ENCODE assay signal across 12 mouse cellular contexts in the genomic region with DNA sequence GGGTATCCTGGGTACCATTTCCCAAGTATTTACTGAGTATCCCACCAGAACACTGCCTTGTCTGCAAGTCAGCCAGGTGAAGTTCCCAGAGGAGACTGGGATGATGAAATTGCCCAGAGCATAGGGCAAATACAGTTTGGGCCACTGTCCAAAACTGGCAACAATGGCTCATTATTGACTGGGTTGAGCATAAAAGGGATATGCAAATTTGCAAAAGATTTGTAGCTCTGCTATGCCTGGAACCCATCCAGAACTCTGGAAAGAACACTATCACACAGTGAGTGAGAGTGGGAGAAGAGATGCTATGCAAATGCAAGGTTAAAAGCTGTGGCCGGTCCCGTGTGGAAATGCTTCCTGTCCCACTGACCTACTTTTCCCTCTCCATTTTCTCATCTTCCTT.
DNase-seq lines count a peak whose midpoint lies in the region; ATAC-seq lines count a peak whose summit lies in the region.
"Had no signal": no experiment of that assay in that cellular context is flagged by ENCODE, and none has a peak within 500 bp of the region (broad histone marks: within the 10 kb centered on the region; RNA-seq: fewer than 3 reads in every experiment).

No protein-coding gene starts in this region.

- peak; percentile 76 for ATAC-seq in neural tube, embryonic 13.5 days (ENCODE audit: low read depth)
- ATAC-seq in neural tube, embryonic 14.5 days (ENCODE audit: low read depth): peak; percentile 44
- ATAC-seq: intestine, postnatal 0 days had no signal

- 32% methylated on average over 2 of the region's 2 CpGs for WGBS in neural tube, embryonic 13.5 days
- WGBS in neural tube, embryonic 14.5 days: 42% methylated on average over 2 of the region's 2 CpGs

- no peaks in the 10 kb centered on the region for H3K9me3 ChIP-seq in neural tube, embryonic 13.5 days
- no peaks in the 10 kb centered on the region for H3K9me3 ChIP-seq in neural tube, embryonic 14.5 days (ENCODE audit: control insufficient read depth, low read length)
- H3K9me3 ChIP-seq: embryonic facial prominence, embryonic 13.5 days; heart, embryonic 15.5 days had no signal

- peak; percentile 27 for DNase-seq in layer of hippocampus, adult 11-12 months (ENCODE audit: low spot score)
- DNase-seq in layer of hippocampus, adult 9-10 months (ENCODE audit: low spot score): no peak
- no peak for DNase-seq in neural tube, embryonic 10.5 days (ENCODE audit: extremely low spot score, low spot score)
- peak; percentile 62 for DNase-seq in fat pad, adult 2 months (ENCODE audit: extremely low read depth, low read depth, low spot score)
- no peak for DNase-seq in cerebellum, adult 11-12 months
- DNase-seq: thymus, adult 18-20 months had no signal

- no peak overlapping the region for H3K4me3 ChIP-seq in neural tube, embryonic 13.5 days
- no peak overlapping the region for H3K4me3 ChIP-seq in neural tube, embryonic 14.5 days (ENCODE audit: low read depth, low read length)
- H3K4me3 ChIP-seq: embryonic facial prominence, embryonic 13.5 days; heart, embryonic 15.5 days had no signal

- H3K4me1 ChIP-seq in neural tube, embryonic 13.5 days (replicated peaks): peaks cover 31% of the 10 kb centered on the region
- peaks cover 5% of the 10 kb centered on the region; the same call in 1 of the 2 replicates for H3K4me1 ChIP-seq in neural tube, embryonic 14.5 days (ENCODE audit: control insufficient read depth, insufficient read depth, low read length)

- no peaks in the 10 kb centered on the region for H3K27me3 ChIP-seq in neural tube, embryonic 13.5 days
- H3K27me3 ChIP-seq in neural tube, embryonic 14.5 days (ENCODE audit: control insufficient read depth, insufficient read depth, low read length): no peaks in the 10 kb centered on the region
- H3K27me3 ChIP-seq: embryonic facial prominence, embryonic 13.5 days; heart, embryonic 15.5 days had no signal

- H3K36me3 ChIP-seq in neural tube, embryonic 13.5 days: no peaks in the 10 kb centered on the region
- H3K36me3 ChIP-seq in neural tube, embryonic 14.5 days (ENCODE audit: control insufficient read depth, insufficient read depth, low read length): no peaks in the 10 kb centered on the region
- H3K36me3 ChIP-seq: embryonic facial prominence, embryonic 13.5 days; heart, embryonic 15.5 days had no signal

- H3K9ac ChIP-seq in neural tube, embryonic 13.5 days: no peak overlapping the region
- no peak overlapping the region for H3K9ac ChIP-seq in neural tube, embryonic 14.5 days (replicated peaks; ENCODE audit: low read depth, low read length)
- H3K9ac ChIP-seq: embryonic facial prominence, embryonic 13.5 days; heart, embryonic 15.5 days; liver, embryonic 14.5 days had no signal

- H3K27ac ChIP-seq in neural tube, embryonic 13.5 days (replicated peaks): peak overlapping the region; percentile 62
- H3K27ac ChIP-seq in neural tube, embryonic 14.5 days (ENCODE audit: low read depth, low read length): peak overlapping the region; percentile 10; the same call in 1 of the 2 replicates
- H3K27ac ChIP-seq: liver, embryonic 14.5 days had no signal

- no peak overlapping the region for H3K4me2 ChIP-seq in neural tube, embryonic 13.5 days
- no peak overlapping the region for H3K4me2 ChIP-seq in neural tube, embryonic 14.5 days (ENCODE audit: low read depth, low read length)
- H3K4me2 ChIP-seq: embryonic facial prominence, embryonic 13.5 days; heart, embryonic 15.5 days had no signal

Comparison
In these comparisons a context has a peak if more than half of its experiments do, and no peak if none do; other contexts are left out.
1. DNase-seq: peak in layer of hippocampus, adult 11-12 months (single experiment) and fat pad, adult 2 months (single experiment); none in layer of hippocampus, adult 9-10 months (single experiment), neural tube, embryonic 10.5 days (single experiment) and cerebellum, adult 11-12 months (single experiment).